Mouse (Mus musculus) embryonic facial prominence, embryonic 14.5 days (tissue): ENCODE measurements at regions not wholly inside any gene's neighbourhood (a gene's known extent, or its start where the extent isn't known, plus 50 kb on each side); places are given as distances from the start of the nearest gene placed in this dataset.
A peak's percentile ranks its signal among the peaks of the same experiment; 100 is the strongest.

Experiments used
- ATAC-seq: fragments of 200-750 bp; cut with Nextera tagmentation; 2 replicates; pipeline ENCODE4 v1.8.0; 2017; ENCODE audit warnings: low read depth, moderate number of reproducible peaks, moderate TSS enrichment
- DNase-seq: peaks from one replicate; pipeline ENCODE4 v3.0.0-alpha.2; 2015; ENCODE audit warnings: low spot score
- H3K27ac ChIP-seq: fragments of 300-500 bp; sonication (generic); replicated peaks from 2 replicates; pipeline ENCODE4 v1.5.1; 2014; ENCODE audit warnings: low read depth, mild to moderate bottlenecking, low read length, moderate library complexity
- H3K27me3 ChIP-seq: fragments of 300-500 bp; sonication (generic); replicated peaks from 2 replicates; pipeline ENCODE4 v1.6.1; 2014; ENCODE audit warnings: low read length; ENCODE audit not compliant: control insufficient read depth, insufficient read depth
- H3K36me3 ChIP-seq: fragments of 300-500 bp; sonication (generic); 2 replicates; pipeline ENCODE4 v1.6.1; 2014; ENCODE audit warnings: low read length, mixed read lengths; ENCODE audit not compliant: control insufficient read depth, insufficient read depth
- H3K4me1 ChIP-seq: fragments of 300-500 bp; sonication (generic); 2 replicates; pipeline ENCODE4 v1.6.1; 2014; ENCODE audit warnings: antibody characterized with exemption, low read length; ENCODE audit not compliant: control insufficient read depth, insufficient read depth
- H3K4me2 ChIP-seq: fragments of 300-500 bp; sonication (generic); 2 replicates; pipeline ENCODE4 v1.6.1; 2014; ENCODE audit warnings: low read depth, mild to moderate bottlenecking, low read length, moderate library complexity, mixed read lengths
- H3K4me3 ChIP-seq: fragments of 300-500 bp; sonication (generic); 2 replicates; pipeline ENCODE4 v1.5.1; 2014; ENCODE audit warnings: low read depth, mild to moderate bottlenecking, low read length
- H3K9ac ChIP-seq: fragments of 300-500 bp; sonication (generic); 2 replicates; pipeline ENCODE4 v1.6.1; 2014; ENCODE audit warnings: low read depth, mild to moderate bottlenecking, low read length, moderate library complexity, mixed read lengths
- H3K9me3 ChIP-seq: fragments of 300-500 bp; sonication (generic); 2 replicates; pipeline ENCODE4 v1.6.1; 2016; ENCODE audit warnings: low read length; ENCODE audit not compliant: control insufficient read depth
- WGBS: fragments of 180-500 bp; shearing (Covaris S2); extraction: QIAGEN DNeasy Blood & Tissue Kit; methylation state at CpG from one replicate; pipeline ENCODE4 v1.1.7; 2014; 5-methylcytosine and 5-hydroxymethylcytosine counted together

GRCm38 (mm10) chr12:80022181-80023106 is 90.4 kb downstream of the Zfp36l1 start:
- no peaks in the 10 kb centered on the region for H3K9me3 ChIP-seq
- WGBS = 18% methylated on average over 13 of the region's 18 CpGs
- peaks cover 48% of the 10 kb centered on the region for H3K4me1 ChIP-seq
- peak; percentile 19; the same call in 1 of the 2 replicates for ATAC-seq
- no peaks in the 10 kb centered on the region for H3K27me3 ChIP-seq
- H3K36me3 ChIP-seq = no peaks in the 10 kb centered on the region
- H3K4me2 ChIP-seq = peak overlapping the region; percentile 43
- peak overlapping the region; percentile 51 for H3K9ac ChIP-seq
- DNase-seq = peak; percentile 46
- peak overlapping the region; percentile 7; the same call in 1 of the 2 replicates for H3K4me3 ChIP-seq
- H3K27ac ChIP-seq = peak overlapping the region; percentile 92

- H3K4me2 ChIP-seq = peak overlapping the region; percentile 43; the same call in 1 of the 2 replicates
- peak overlapping the region; percentile 92 for H3K27ac ChIP-seq
- no peak overlapping the region for H3K9ac ChIP-seq
- no peak overlapping the region for H3K4me3 ChIP-seq
- no peaks in the 10 kb centered on the region for H3K9me3 ChIP-seq
- DNase-seq (peak; percentile 92), ATAC-seq (peak; percentile 80)
- peaks cover 54% of the 10 kb centered on the region for H3K4me1 ChIP-seq
- H3K36me3 ChIP-seq = no peaks in the 10 kb centered on the region
- H3K27me3 ChIP-seq = no peaks in the 10 kb centered on the region
- WGBS = 8% methylated on average over 6 of the region's 6 CpGs
Observed at GRCm38 (mm10) chr12:80021030-80021473, 91.8 kb downstream of the Zfp36l1 start.

- H3K9me3 ChIP-seq = no peaks in the 10 kb centered on the region
- peaks cover 68% of the 10 kb centered on the region for H3K4me1 ChIP-seq
- peak overlapping the region; percentile 12; the same call in 1 of the 2 replicates for H3K27ac ChIP-seq
- H3K4me3 ChIP-seq = no peak overlapping the region
- no peak for DNase-seq
- no peak overlapping the region for H3K4me2 ChIP-seq
- H3K9ac ChIP-seq = no peak overlapping the region
- 67% methylated on average over 8 of the region's 8 CpGs for WGBS
- H3K27me3 ChIP-seq = no peaks in the 10 kb centered on the region
- no peaks in the 10 kb centered on the region for H3K36me3 ChIP-seq
- ATAC-seq = no peak
Observed at GRCm38 (mm10) chr12:80018086-80018485, 94.7 kb downstream of the Zfp36l1 start.

- no peak overlapping the region for H3K9ac ChIP-seq
- ATAC-seq (no peak), DNase-seq (no peak)
- H3K27me3 ChIP-seq = no peaks in the 10 kb centered on the region
- no peak overlapping the region for H3K4me2 ChIP-seq
- no peak overlapping the region for H3K4me3 ChIP-seq
- H3K27ac ChIP-seq = peak overlapping the region; percentile 8; the same call in 1 of the 2 replicates
- 72% methylated on average over 8 of the region's 8 CpGs for WGBS
- no peaks in the 10 kb centered on the region for H3K36me3 ChIP-seq
- peaks cover 66% of the 10 kb centered on the region for H3K4me1 ChIP-seq
- H3K9me3 ChIP-seq = no peaks in the 10 kb centered on the region
Observed at GRCm38 (mm10) chr12:80017376-80017929, 95.4 kb downstream of the Zfp36l1 start.

- 88% methylated on average over 1 of the region's 1 CpGs for WGBS
- Histone ChIP-seq H3K27me3 (no peaks in the 10 kb centered on the region), H3K36me3 (no peaks in the 10 kb centered on the region), H3K9ac (no peak overlapping the region), H3K4me1 (peaks cover 50% of the 10 kb centered on the region), H3K9me3 (no peaks in the 10 kb centered on the region), H3K4me2 (no peak overlapping the region), H3K27ac (no peak overlapping the region), H3K4me3 (no peak overlapping the region)
- no peak for DNase-seq
- ATAC-seq = no peak
Observed at GRCm38 (mm10) chr12:80015938-80016337, 96.9 kb downstream of the Zfp36l1 start.

GRCm38 (mm10) chr12:80014598-80014983 is 98.2 kb downstream of the Zfp36l1 start:
- ATAC-seq (peak; percentile 11; the same call in 1 of the 2 replicates), DNase-seq (no peak)
- Histone ChIP-seq H3K27ac (peak overlapping the region; percentile 93), H3K9ac (peak overlapping the region; percentile 14; the same call in 1 of the 2 replicates), H3K4me2 (peak overlapping the region; percentile 43), H3K9me3 (no peaks in the 10 kb centered on the region), H3K4me3 (no peak overlapping the region), H3K4me1 (peaks cover 39% of the 10 kb centered on the region), H3K27me3 (no peaks in the 10 kb centered on the region), H3K36me3 (no peaks in the 10 kb centered on the region)
- 38% methylated on average over 7 of the region's 7 CpGs for WGBS

GRCm38 (mm10) chr12:80013904-80014597 is 98.8 kb downstream of the Zfp36l1 start:
- no peaks in the 10 kb centered on the region for H3K27me3 ChIP-seq
- ATAC-seq = peak; percentile 82
- no peaks in the 10 kb centered on the region for H3K9me3 ChIP-seq
- peak overlapping the region; percentile 93 for H3K27ac ChIP-seq
- 0 out of 2 replicates have a peak overlapping the region, but pooled peaks have one; percentile 1 for H3K4me3 ChIP-seq
- peak; percentile 94 for DNase-seq
- 8% methylated on average over 14 of the region's 14 CpGs for WGBS
- no peaks in the 10 kb centered on the region for H3K36me3 ChIP-seq
- peak overlapping the region; percentile 14; the same call in 1 of the 2 replicates for H3K9ac ChIP-seq
- peaks cover 39% of the 10 kb centered on the region for H3K4me1 ChIP-seq
- peak overlapping the region; percentile 43 for H3K4me2 ChIP-seq

- ATAC-seq (no peak), DNase-seq (no peak)
- Histone ChIP-seq H3K27ac (peak overlapping the region; percentile 93), H3K9me3 (no peaks in the 10 kb centered on the region), H3K4me1 (peaks cover 38% of the 10 kb centered on the region), H3K9ac (no peak overlapping the region), H3K4me2 (peak overlapping the region; percentile 43), H3K36me3 (no peaks in the 10 kb centered on the region), H3K4me3 (0 out of 2 replicates have a peak overlapping the region, but pooled peaks have one; percentile 1), H3K27me3 (no peaks in the 10 kb centered on the region)
- WGBS = 29% methylated on average over 6 of the region's 6 CpGs
Observed at GRCm38 (mm10) chr12:80013577-80013903, 99.3 kb downstream of the Zfp36l1 start.
